Mouse (Mus musculus): Measurements from ENCODE around the gene Pdzrn4. TPM values are rescaled to one million over a fixed set of nuclear protein-coding genes. Genes with fewer than 3 reads are reported as not detected.

The Pdzrn4 gene
- total and polyA plus RNA-seq, 3 experiments: not detected

GRCm38 (mm10) chr15:92500276-92500838, 103.7 kb downstream of the Pdzrn4 start:
- DNase-seq (ENCODE audit: low read depth, low spot score): no peak
- TF ChIP-seq POLR2A (IDR thresholded peaks at IDR 0.05; ENCODE audit: control insufficient read depth in 1 of 2, insufficient read depth in 1 of 2, low read depth in 1 of 2, low read length in 2 of 2, poor library complexity in 1 of 2): no peak
- TF ChIP-seq ZC3H11A (IDR thresholded peaks at IDR 0.05; ENCODE audit: low read depth, low read length): no peak
- no peaks in the 10 kb centered on the region for H3K9me3 ChIP-seq (replicated peaks; ENCODE audit: insufficient read depth, low read length)

DNA sequence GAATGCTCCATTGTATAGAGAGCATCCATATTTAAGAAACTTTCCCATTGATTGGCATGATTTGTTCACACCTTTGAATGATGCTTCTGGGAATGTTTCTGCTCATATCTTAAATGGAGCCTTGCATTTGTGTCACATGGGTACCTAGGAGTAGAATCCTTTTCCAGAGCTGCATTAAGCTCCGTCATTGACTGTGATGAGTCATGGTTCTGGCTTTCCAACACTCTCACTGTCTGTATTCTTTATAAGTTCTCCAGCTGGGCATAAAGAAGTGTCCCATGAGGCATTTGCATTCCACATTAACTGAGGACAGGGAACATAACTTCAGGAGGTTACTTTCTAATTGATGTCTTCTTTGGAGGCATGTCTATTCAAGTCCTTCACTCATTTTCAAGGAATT, 106.1 kb downstream of the Pdzrn4 start:
- Histone ChIP-seq H3K9me3 (replicated peaks; ENCODE audit: insufficient read depth, low read length) (no peaks in the 10 kb centered on the region), H3K4me3 (ENCODE audit: control insufficient read depth in 1 of 2, insufficient read depth in 1 of 2, low read depth in 2 of 2, low read length in 2 of 2) (no peak overlapping the region), H3K27ac (ENCODE audit: control insufficient read depth, low read depth, low read length) (no peak overlapping the region), H3K9ac (ENCODE audit: control insufficient read depth, low read depth, low read length, poor library complexity, severe bottlenecking) (no peak overlapping the region), H3K36me3 (ENCODE audit: control insufficient read depth in 1 of 2, insufficient read depth in 2 of 2, low read length in 2 of 2) (no peaks in the 10 kb centered on the region), H3K4me1 (ENCODE audit: control insufficient read depth in 1 of 2, insufficient read depth in 2 of 2, low read length in 2 of 2) (no peaks in the 10 kb centered on the region), H3K27me3 (ENCODE audit: control insufficient read depth in 1 of 2, insufficient read depth in 2 of 2, low read length in 2 of 2) (no peaks in the 10 kb centered on the region), H3K79me2 (ENCODE audit: control insufficient read depth, insufficient read depth, low read length, poor library complexity) (no peaks in the 10 kb centered on the region)
- no peak for TF ChIP-seq GABPA (IDR thresholded peaks at IDR 0.05; ENCODE audit: low read depth, low read length)
- no peak for TF ChIP-seq MEF2A (IDR thresholded peaks at IDR 0.05; ENCODE audit: extremely low read depth, insufficient replicate concordance, low read depth, low read length, poor library complexity, severe bottlenecking)
- TF ChIP-seq BHLHE40 (IDR thresholded peaks at IDR 0.05; ENCODE audit: borderline replicate concordance, low read depth, low read length): no peak
- no peak for TF ChIP-seq POLR2A (IDR thresholded peaks at IDR 0.05; ENCODE audit: control insufficient read depth in 1 of 2, insufficient read depth in 1 of 2, low read depth in 1 of 2, low read length in 2 of 2, poor library complexity in 1 of 2)
- no peak for TF ChIP-seq MAX (IDR thresholded peaks at IDR 0.05; ENCODE audit: low read length)
- TF ChIP-seq E2F4 (IDR thresholded peaks at IDR 0.05; ENCODE audit: borderline replicate concordance, low read depth, low read length): no peak
- no peak for TF ChIP-seq TAL1 (IDR thresholded peaks at IDR 0.05; ENCODE audit: low read length)
- no peak for TF ChIP-seq MYB (IDR thresholded peaks at IDR 0.05; ENCODE audit: low read depth, low read length)
- no peak for TF ChIP-seq MAFK (IDR thresholded peaks at IDR 0.05; ENCODE audit: borderline replicate concordance, low read depth, low read length)
- no peak for TF ChIP-seq CHD2 (IDR thresholded peaks at IDR 0.05; ENCODE audit: low read length)
- no peak for TF ChIP-seq USF2 (IDR thresholded peaks at IDR 0.05; ENCODE audit: borderline replicate concordance in 1 of 2, insufficient read depth in 1 of 2, low read depth in 1 of 2, low read length in 2 of 2)
- no peak for TF ChIP-seq SMC3 (IDR thresholded peaks at IDR 0.05; ENCODE audit: low read depth, low read length)
- DNase-seq (ENCODE audit: low read depth, low spot score): no peak

More at GRCm38 (mm10) chr15:92500276-92500838, 103.7 kb downstream of the Pdzrn4 start:
- no peaks in the 10 kb centered on the region for H3K79me2 ChIP-seq (ENCODE audit: control insufficient read depth, insufficient read depth, low read length, poor library complexity)
- no peaks in the 10 kb centered on the region for H3K27me3 ChIP-seq (ENCODE audit: control insufficient read depth in 1 of 2, insufficient read depth in 2 of 2, low read length in 2 of 2)
- no peak overlapping the region for H3K9ac ChIP-seq (ENCODE audit: control insufficient read depth, low read depth, low read length, poor library complexity, severe bottlenecking)
- H3K27ac ChIP-seq (ENCODE audit: control insufficient read depth, low read depth, low read length): no peak overlapping the region
- H3K4me3 ChIP-seq (ENCODE audit: control insufficient read depth in 1 of 2, insufficient read depth in 1 of 2, low read depth in 2 of 2, low read length in 2 of 2): no peak overlapping the region
- no peaks in the 10 kb centered on the region for H3K36me3 ChIP-seq (ENCODE audit: control insufficient read depth in 1 of 2, insufficient read depth in 2 of 2, low read length in 2 of 2)
- no peaks in the 10 kb centered on the region for H3K4me1 ChIP-seq (ENCODE audit: control insufficient read depth in 1 of 2, insufficient read depth in 2 of 2, low read length in 2 of 2)

- Histone ChIP-seq H3K27ac (ENCODE audit: control insufficient read depth, low read depth, low read length) (no peak overlapping the region), H3K9me3 (replicated peaks; ENCODE audit: insufficient read depth, low read length) (no peaks in the 10 kb centered on the region), H3K36me3 (ENCODE audit: control insufficient read depth in 1 of 2, insufficient read depth in 2 of 2, low read length in 2 of 2) (no peaks in the 10 kb centered on the region), H3K79me2 (ENCODE audit: control insufficient read depth, insufficient read depth, low read length, poor library complexity) (no peaks in the 10 kb centered on the region), H3K4me3 (ENCODE audit: control insufficient read depth in 1 of 2, insufficient read depth in 1 of 2, low read depth in 2 of 2, low read length in 2 of 2) (no peak overlapping the region), H3K9ac (ENCODE audit: control insufficient read depth, low read depth, low read length, poor library complexity, severe bottlenecking) (no peak overlapping the region), H3K4me1 (ENCODE audit: control insufficient read depth in 1 of 2, insufficient read depth in 2 of 2, low read length in 2 of 2) (no peaks in the 10 kb centered on the region), H3K27me3 (ENCODE audit: control insufficient read depth in 1 of 2, insufficient read depth in 2 of 2, low read length in 2 of 2) (no peaks in the 10 kb centered on the region)
- DNase-seq (ENCODE audit: low read depth, low spot score): no peak
- TF ChIP-seq MEF2A (IDR thresholded peaks at IDR 0.05; ENCODE audit: extremely low read depth, insufficient replicate concordance, low read depth, low read length, poor library complexity, severe bottlenecking) (no peak), UBTF (IDR thresholded peaks at IDR 0.05; ENCODE audit: borderline replicate concordance, insufficient read depth, low read depth, low read length) (no peak), SMC3 (IDR thresholded peaks at IDR 0.05; ENCODE audit: low read depth, low read length) (no peak), POLR2A (IDR thresholded peaks at IDR 0.05; ENCODE audit: control insufficient read depth in 1 of 2, insufficient read depth in 1 of 2, low read depth in 1 of 2, low read length in 2 of 2, poor library complexity in 1 of 2) (no peak), GATA1 (IDR thresholded peaks at IDR 0.05; ENCODE audit: low read depth, low read length) (no peak), USF2 (IDR thresholded peaks at IDR 0.05; ENCODE audit: borderline replicate concordance in 1 of 2, insufficient read depth in 1 of 2, low read depth in 1 of 2, low read length in 2 of 2) (no peak), NELFE (IDR thresholded peaks at IDR 0.05; ENCODE audit: low read depth, low read length) (no peak), NRF1 (IDR thresholded peaks at IDR 0.05; ENCODE audit: insufficient read depth, low read depth, low read length, poor library complexity, severe bottlenecking) (no peak), ETS1 (IDR thresholded peaks at IDR 0.05; ENCODE audit: low read depth, low read length) (no peak), RAD21 (IDR thresholded peaks at IDR 0.05; ENCODE audit: low read depth, low read length) (no peak), CHD1 (IDR thresholded peaks at IDR 0.05; ENCODE audit: low read depth, low read length) (no peak), TBP (IDR thresholded peaks at IDR 0.05; ENCODE audit: low read depth, low read length) (no peak), KAT2A (conservative IDR thresholded peaks at IDR 0.05; ENCODE audit: low read depth, low read length) (no peak), EP300 (IDR thresholded peaks at IDR 0.05; ENCODE audit: low read depth in 1 of 2, low read length in 2 of 2) (no peak), POLR2AphosphoS5 (IDR thresholded peaks at IDR 0.05; ENCODE audit: borderline replicate concordance, low read depth, low read length) (no peak)
These were observed 112.7 kb downstream of the Pdzrn4 start for GRCm38 (mm10) chr15:92509372-92509771.

Measured in MEL (cell line).